Mouse (Mus musculus): ENCODE measurements around the gene Aagab.

Gene Aagab

GRCm38 (mm10) chr9:63672797-63673493 lies 70.5 kb downstream of the Aagab start:
- no peak for DNase-seq (ENCODE audit: low read depth, low spot score)

DNA sequence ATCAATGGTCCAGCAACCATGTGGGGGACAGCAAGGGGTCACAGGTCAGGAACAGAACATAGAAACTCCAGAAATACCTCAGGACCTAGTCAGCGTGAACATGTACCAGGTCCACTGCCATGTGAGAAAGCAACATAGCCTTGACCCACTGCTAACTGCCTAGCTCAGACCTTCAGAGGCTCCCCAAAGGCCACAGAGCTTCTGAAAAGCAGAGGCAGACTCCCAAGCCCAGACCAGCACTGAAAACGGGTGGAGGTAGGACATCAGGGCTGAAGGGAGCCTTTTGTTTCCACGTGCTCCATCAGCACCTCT lies 71.0 kb downstream of the Aagab start:
- DNase-seq (ENCODE audit: low read depth, low spot score) = no peak

DNA sequence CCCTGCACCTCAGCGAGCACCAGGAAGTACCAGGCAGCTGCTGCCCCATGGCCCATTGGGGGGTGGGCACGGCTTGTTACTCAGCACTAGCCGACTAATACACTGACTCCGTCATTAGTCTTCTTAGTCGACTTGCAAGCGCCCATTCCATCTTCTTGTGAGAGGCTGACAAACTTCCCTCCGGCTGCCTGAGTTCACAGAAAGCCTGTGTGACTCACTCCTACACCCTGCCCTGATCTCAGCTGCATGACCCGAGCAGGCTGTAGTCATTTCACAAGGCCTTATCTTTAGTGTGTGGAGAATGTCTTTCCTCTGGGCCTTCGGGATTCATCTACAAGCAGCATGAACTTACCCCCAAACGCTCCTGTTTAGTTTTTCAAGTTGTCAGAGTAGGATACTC lies 72.2 kb downstream of the Aagab start:
- DNase-seq (ENCODE audit: low read depth, low spot score) = no peak

GRCm38 (mm10) chr9:63677621-63678020 lies 75.2 kb downstream of the Aagab start:
- DNase-seq (ENCODE audit: low read depth, low spot score) = no peak

- DNase-seq (ENCODE audit: low read depth, low spot score) = no peak
Measured at GRCm38 (mm10) chr9:63678076-63678475, 75.6 kb downstream of the Aagab start.

DNA sequence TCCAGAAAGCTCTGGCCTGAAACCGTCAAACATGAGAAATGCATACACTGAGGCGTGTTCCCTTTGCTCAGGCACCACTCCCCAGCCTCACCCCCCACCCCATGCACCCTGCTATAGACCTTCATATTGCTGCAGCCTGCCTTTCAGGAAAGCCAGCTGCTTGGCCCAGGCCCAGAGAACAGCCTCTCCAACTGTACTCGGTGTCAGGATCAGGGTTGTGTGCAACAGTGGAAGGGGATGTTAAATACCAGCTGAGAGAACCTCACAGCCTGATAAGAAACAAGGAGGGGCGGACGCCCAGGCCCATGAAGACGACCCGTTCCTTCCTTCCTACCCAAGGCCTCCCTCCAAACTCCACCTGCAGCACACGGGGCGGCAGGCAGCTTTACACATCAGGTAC lies 79.8 kb downstream of the Aagab start:
- DNase-seq (ENCODE audit: low read depth, low spot score) = no peak

- no peak for DNase-seq (ENCODE audit: low read depth, low spot score)
Measured at GRCm38 (mm10) chr9:63682943-63683342, 80.5 kb downstream of the Aagab start.

- no peak for DNase-seq (ENCODE audit: low read depth, low spot score)
Measured at GRCm38 (mm10) chr9:63684277-63684676, 81.8 kb downstream of the Aagab start.

GRCm38 (mm10) chr9:63685352-63685751 lies 82.9 kb downstream of the Aagab start:
- no peak for DNase-seq (ENCODE audit: low read depth, low spot score)

GRCm38 (mm10) chr9:63687413-63688015 lies 85.1 kb downstream of the Aagab start:
- DNase-seq (ENCODE audit: low read depth, low spot score) = no peak

DNA sequence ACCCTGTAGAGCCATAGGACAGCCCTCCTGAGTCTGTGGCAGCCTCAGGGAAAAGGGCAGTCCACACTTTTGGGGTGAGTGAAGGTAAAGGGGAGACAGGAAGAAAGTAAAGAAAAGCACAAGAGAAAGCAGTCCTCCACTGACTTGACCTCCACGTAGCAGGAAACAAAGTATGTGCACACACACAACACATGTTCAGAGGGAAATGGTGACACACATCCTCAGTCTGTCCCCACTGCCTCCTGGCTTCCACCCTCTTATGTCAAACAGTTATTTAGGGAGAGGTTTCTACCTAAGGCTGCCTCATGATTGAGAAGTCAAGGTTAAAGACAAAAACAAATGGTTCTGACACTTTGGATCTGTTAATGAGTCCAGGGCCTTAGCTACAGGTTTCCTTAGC lies 88.1 kb downstream of the Aagab start:
- no peak for DNase-seq (ENCODE audit: low read depth, low spot score)

GRCm38 (mm10) chr9:63691960-63692359 lies 89.5 kb downstream of the Aagab start:
- DNase-seq (ENCODE audit: low read depth, low spot score) = no peak
